Mouse (Mus musculus) cortical plate, adult 2 months (tissue): ENCODE results near the gene Gdf3. TPM values are rescaled to one million over a fixed set of nuclear protein-coding genes. Genes with fewer than 3 reads are reported as not detected.

ENCODE experiments used
- H3K27ac ChIP-seq: fragments of 200-500 bp; 2 replicates; pipeline ENCODE4 v1.5.1; 2012; ENCODE audit warnings: low read length, control low read depth, inconsistent platforms; ENCODE audit not compliant: insufficient read depth
- H3K4me1 ChIP-seq: fragments of 200-500 bp; 2 replicates; pipeline ENCODE4 v1.6.1; 2011; ENCODE audit warnings: low read length; ENCODE audit not compliant: control insufficient read depth, insufficient read depth
- H3K4me3 ChIP-seq: fragments of 200-500 bp; 2 replicates; pipeline ENCODE4 v1.5.1; 2011; ENCODE audit warnings: mild to moderate bottlenecking, low read length, control low read depth; ENCODE audit not compliant: insufficient read depth
- CTCF ChIP-seq: fragments of 200-500 bp; IDR thresholded peaks from 2 replicates; pipeline ENCODE4 v1.5.1; 2011; ENCODE audit warnings: mild to moderate bottlenecking, control low read depth, low read length; ENCODE audit not compliant: insufficient read depth; ENCODE audit errors: extremely low read depth
- POLR2A ChIP-seq: fragments of 200-500 bp; IDR thresholded peaks from 2 replicates; pipeline ENCODE4 v1.6.1; 2011; ENCODE audit warnings: mild to moderate bottlenecking, low read length, control low read depth; ENCODE audit not compliant: insufficient read depth; ENCODE audit errors: extremely low read depth
- polyA plus RNA-seq: library from polyadenylated mRNA; depleted of rRNA; stranded (reverse); fragments of >200 nt; gene quantifications from 2 replicates; pipeline ENCODE4 v1.2.3, GENCODE M21; 2012

The Gdf3 gene
- polyA plus RNA-seq, 1 experiment: not detected

DNA sequence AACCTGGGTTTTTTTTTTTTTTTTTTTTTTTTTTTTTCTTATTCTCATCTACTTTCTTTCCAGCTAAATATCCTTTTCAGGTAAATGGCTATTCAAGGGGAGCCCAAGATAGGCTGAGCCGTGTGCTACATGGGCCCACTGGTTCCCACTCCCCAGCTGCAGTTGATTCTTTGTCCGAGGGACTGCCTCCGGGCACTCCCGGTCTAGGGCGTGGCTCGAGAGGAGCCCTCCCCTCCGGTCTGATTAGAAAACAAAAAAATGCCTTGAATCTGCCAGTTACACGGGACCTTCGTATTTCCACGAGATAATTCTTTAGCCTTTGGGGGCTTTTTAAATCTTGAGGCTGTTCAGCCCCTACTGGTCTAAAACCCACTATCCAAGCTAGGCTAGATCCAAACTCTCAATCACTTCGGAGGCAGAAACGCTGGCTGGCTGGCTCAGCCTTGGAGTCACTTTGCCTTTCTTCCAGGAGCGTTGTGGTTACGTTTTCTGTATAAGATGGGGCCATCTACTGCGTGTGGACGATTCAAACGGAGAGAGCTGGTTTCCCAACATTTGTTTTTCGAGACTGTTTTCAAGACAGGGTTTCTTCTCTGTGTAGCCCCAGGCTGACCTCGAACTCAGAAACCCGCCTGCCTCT is 17.7 kb upstream of the Gdf3 start:
- Histone ChIP-seq H3K27ac (no peak overlapping the region), H3K4me3 (no peak overlapping the region), H3K4me1 (no peaks in the 10 kb centered on the region)
- TF ChIP-seq POLR2A: no peak
- TF ChIP-seq CTCF: no peak

DNA sequence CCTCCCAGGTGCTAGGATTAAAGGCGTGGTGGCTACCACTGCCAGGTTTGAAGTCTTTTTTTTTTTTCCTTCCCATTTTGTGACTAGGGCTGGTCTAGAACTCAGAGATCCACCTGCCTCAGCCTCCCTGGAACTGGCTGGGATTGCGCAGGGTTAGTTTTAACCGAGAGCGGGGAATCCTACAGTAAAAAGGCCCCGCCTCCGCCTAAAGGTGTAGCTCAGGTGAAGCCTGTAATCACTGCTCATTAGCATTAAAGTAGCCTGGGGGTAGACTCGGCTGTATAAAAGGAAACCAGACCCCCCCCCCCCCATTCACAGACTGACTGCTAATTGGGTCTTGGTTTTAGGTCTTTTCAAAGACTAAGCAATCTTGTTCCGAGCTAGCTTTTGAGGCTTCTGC is 16.2 kb upstream of the Gdf3 start, which contains the start of gene Dppa3:
Gene Dppa3, plus strand, starts transcription at position 301 of the 400 bp plus-strand sequence.
- H3K27ac ChIP-seq: no peak within 1 kb of the TSS
- H3K4me3 ChIP-seq: no peak within 1 kb of the TSS
- TF ChIP-seq POLR2A: no peak
- TF ChIP-seq CTCF: no peak
- no peaks in the 10 kb centered on the region for H3K4me1 ChIP-seq

DNA sequence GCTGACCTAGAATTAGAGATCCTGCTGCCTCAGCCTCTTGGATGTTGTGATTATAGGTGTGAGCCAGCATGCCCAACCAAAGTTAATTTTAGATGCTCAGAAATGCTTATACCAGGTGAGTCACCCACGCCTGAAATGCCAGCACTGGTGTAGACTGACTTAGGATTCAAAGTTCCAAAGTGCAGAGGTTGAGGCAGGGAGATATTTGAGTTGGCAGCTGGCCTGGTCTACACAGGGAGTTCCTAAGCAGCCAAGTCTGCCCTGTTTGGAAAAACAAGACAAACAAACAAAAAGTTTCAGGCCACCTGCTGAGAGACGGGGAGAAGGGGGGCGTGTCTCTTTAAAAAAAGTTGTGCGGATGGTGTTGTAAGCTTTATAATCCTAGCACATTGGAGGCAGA is 15.3 kb upstream of the Gdf3 start:
- H3K27ac ChIP-seq: no peak overlapping the region
- no peaks in the 10 kb centered on the region for H3K4me1 ChIP-seq
- TF ChIP-seq POLR2A (no peak), CTCF (no peak)
- H3K4me3 ChIP-seq: no peak overlapping the region

DNA sequence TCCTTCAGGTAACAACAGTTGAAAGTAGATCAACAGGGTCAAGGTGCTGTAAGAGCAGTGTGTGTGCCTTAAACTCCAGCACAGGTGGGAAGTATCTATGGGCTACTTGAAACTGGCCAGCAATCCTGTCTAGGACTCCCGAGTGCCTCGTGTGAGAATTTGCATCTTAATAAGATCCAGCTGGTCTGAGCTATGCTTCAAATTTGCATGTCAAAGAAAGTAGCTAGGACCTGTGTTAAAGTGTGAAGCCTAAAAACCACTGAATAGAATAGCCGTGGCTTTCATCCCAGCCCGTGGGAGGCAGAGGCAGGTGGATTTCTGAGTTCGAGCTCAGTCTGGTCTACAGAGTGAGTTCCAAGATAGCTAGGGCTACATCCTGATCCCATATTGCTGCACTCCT is 14.6 kb upstream of the Gdf3 start:
- Histone ChIP-seq H3K27ac (no peak overlapping the region), H3K4me3 (no peak overlapping the region), H3K4me1 (no peaks in the 10 kb centered on the region)
- no peak for TF ChIP-seq CTCF
- TF ChIP-seq POLR2A: no peak

DNA sequence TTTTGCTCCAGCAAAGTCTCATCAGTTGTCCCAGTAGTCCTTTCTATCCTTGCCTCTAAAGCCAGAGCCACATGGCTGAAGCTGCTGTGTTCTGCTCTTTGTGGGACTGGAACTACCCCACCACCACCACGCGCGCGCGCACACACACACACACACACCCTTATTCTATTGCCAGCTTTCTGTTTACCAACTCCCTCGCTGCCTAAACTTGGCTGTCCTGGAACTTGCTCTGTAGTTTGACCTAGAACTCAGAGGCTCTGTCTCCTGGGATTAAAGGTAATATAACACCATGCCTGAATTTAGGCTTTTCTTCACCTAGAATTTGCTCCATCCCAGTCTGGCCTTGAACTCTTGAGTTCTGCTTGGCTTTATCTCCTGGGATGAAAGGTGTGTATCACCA is 11.2 kb upstream of the Gdf3 start:
- Histone ChIP-seq H3K27ac (no peak overlapping the region), H3K4me3 (no peak overlapping the region), H3K4me1 (no peaks in the 10 kb centered on the region)
- TF ChIP-seq CTCF: no peak
- no peak for TF ChIP-seq POLR2A

DNA sequence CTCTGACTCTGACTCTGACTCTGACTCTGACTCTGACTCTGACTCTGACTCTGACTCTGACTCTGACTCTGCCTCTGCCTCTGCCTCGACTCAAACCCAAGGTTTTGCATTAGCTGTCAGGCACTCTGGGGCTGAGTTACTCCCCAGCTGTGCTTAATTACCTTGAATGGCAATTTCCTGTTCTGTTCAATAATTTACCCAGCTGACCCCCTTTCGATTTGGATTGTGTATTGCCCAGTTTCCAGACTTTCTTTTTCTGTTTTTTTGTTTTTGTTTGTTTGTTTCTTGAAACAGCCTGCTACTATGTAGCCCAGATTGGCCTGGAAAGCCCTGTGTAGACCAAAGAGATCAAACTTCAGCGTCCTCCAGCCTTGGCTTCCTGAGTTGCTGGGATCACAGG is 6.1 kb upstream of the Gdf3 start:
- TF ChIP-seq CTCF: no peak
- no peak for TF ChIP-seq POLR2A
- Histone ChIP-seq H3K4me3 (no peak overlapping the region), H3K27ac (no peak overlapping the region), H3K4me1 (no peaks in the 10 kb centered on the region)

DNA sequence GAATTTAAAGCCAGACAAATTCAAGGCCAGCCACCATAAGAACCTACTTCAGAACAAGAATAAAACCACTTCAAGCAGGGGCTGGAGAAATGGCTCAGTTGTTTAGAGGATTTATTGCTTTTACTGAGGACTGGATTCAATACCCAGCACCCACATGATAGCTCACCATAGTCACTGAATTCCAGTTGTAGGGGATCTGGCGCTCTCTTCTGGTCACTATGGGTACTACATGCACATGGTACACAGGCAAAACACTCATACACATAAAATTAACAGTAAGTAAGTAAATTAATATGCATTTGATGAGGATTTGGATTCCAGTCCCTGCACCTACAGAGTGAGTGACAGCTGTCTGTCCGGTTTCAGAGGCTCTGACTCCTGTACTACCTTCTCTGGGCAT is 4.2 kb upstream of the Gdf3 start:
- TF ChIP-seq CTCF (no peak), POLR2A (no peak)
- H3K4me3 ChIP-seq: no peak overlapping the region
- no peak overlapping the region for H3K27ac ChIP-seq
- H3K4me1 ChIP-seq: no peaks in the 10 kb centered on the region

DNA sequence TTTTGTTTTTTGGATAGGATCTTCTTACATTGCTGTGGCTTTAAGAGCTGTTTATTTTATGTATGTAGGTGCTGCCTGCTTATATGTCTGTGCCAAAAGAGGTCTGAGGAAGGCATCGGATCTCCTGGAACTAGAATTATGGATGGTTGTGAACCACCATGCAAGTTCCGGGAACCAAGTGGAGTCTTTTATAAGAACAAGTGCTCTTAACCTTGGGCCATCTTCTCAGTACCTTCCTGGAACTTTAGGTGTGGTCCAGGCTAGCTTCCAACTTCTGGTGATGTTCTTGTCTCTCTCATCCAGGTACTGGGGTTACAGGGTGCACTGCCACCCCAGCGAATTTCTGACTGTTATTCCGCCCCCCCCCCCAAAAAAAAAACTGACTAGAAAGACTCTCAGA is 2.5 kb upstream of the Gdf3 start:
- no peak overlapping the region for H3K4me3 ChIP-seq
- TF ChIP-seq CTCF (no peak), POLR2A (no peak)
- H3K4me1 ChIP-seq: no peaks in the 10 kb centered on the region
- no peak overlapping the region for H3K27ac ChIP-seq

DNA sequence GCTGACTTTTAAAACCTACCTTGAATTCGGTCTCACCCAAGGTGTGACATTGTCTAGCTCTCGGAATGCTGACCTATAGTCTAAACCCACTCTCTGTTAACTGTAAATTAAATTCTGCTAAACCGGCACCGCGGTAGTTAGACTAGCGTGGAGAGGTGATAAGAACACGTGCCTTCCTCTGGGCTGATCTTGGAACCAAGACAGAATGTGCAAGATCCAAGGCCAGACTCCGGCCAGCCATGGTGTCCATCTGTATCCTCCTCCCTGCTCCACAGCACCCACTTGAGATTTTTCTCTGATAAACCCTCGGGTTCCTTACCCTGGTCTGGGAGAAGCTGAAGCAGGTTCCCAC is 534 bp downstream of the Gdf3 start:
- no peaks in the 10 kb centered on the region for H3K4me1 ChIP-seq
- TF ChIP-seq CTCF: no peak
- TF ChIP-seq POLR2A: no peak
- no peak overlapping the region for H3K4me3 ChIP-seq
- H3K27ac ChIP-seq: no peak overlapping the region

DNA sequence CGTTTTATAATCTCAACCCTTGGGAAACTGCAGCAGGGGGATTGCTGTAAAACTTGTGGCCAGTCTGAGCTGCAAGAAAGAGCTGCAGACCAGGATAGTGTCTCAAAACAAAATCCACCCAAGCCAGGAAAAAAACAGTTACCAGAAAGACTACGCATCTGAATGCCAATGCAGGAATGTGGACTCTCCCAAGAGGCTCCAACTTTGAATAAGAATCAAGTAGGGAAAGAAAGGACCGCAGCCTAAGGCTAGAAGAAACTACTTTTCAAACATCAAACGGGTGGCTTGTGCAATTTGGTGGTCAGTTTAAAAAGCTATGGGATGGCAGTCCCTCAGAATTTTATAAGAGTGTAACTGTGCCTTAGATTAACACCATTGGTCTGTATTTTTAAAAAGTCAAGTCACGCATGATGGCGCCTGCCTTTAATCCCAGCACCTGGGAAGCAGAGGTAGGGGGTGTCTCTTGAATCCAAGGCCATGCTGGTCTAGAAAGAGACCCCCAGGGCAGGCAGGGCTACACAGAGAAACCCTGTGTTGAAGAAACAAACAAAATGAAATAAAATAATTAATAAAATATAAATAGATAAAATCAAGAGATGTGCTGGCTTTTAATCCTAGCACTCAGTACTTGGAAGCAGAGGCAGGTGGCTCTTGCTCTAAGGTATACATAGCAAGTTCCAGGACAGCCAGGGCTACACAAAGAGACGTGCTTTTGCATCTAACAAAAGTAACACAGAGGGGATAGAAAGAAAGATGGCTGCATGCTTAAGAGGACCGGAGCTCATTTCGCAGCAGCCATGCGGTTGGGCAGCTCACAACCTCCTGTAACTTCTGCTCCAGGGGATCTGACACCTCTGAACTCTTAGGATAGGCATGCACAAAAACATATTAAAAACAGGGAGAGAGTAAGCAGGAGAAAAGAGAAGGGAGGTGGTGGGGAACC is 1.2 kb downstream of the Gdf3 start:
- Histone ChIP-seq H3K4me1 (no peaks in the 10 kb centered on the region), H3K4me3 (no peak overlapping the region), H3K27ac (no peak overlapping the region)
- no peak for TF ChIP-seq POLR2A
- TF ChIP-seq CTCF: no peak
